Mouse (Mus musculus): ENCODE data around the gene Rapgef1.

- TF ChIP-seq ZNF384 (IDR thresholded peaks at IDR 0.05; ENCODE audit: low read depth, low read length) (no peak), ZC3H11A (IDR thresholded peaks at IDR 0.05; ENCODE audit: borderline replicate concordance, low read depth, low read length) (no peak), HCFC1 (IDR thresholded peaks at IDR 0.05; ENCODE audit: borderline replicate concordance, insufficient read depth, low read length) (no peak)
Measured at GRCm38 (mm10) chr2:29689014-29689413, 69.5 kb downstream of the Rapgef1 start.

Measured in ES-E14 (cell line).